ENCODE assay signal across 25 mouse cellular contexts in genomic region chr9:28013192-28013591, GRCm38 (mm10).
"Had no signal": no experiment of that assay in that cellular context is flagged by ENCODE, and none has a peak within 500 bp of the region (broad histone marks: within the 10 kb centered on the region; RNA-seq: fewer than 3 reads in every experiment).

No protein-coding gene starts in this region.

- H3K9ac ChIP-seq: heart, embryonic 12.5 days; hindbrain, embryonic 12.5 days; hindbrain, embryonic 14.5 days; intestine, embryonic 15.5 days; limb, embryonic 13.5 days; limb, embryonic 15.5 days; liver, embryonic 12.5 days; liver, embryonic 14.5 days had no signal

- H3K9me3 ChIP-seq: heart, embryonic 10.5 days; heart, embryonic 12.5 days; hindbrain, embryonic 10.5 days; hindbrain, embryonic 12.5 days; intestine, embryonic 15.5 days; limb, embryonic 13.5 days; limb, embryonic 15.5 days; liver, embryonic 12.5 days had no signal

- H3K27me3 ChIP-seq: heart, embryonic 12.5 days; hindbrain, embryonic 12.5 days; intestine, embryonic 15.5 days; limb, embryonic 15.5 days; liver, embryonic 12.5 days had no signal

- ATAC-seq: hindbrain, embryonic 16.5 days; inflammation-experienced regulatory T-cells, adult 6 months; intestine, embryonic 15.5 days; intestine, postnatal 0 days; liver, embryonic 12.5 days had no signal

- DNase-seq: gastrocnemius, adult 2 months; gastrocnemius, postnatal 10 days; gastrocnemius, postnatal 25 days; heart, adult 2 months; heart, postnatal 10 days; heart, postnatal 4 days; kidney, adult 18-20 months; kidney, adult 8-10 months; kidney, postnatal 10 days; kidney, postnatal 25 days; kidney, postnatal 4 days; left cerebral cortex, postnatal 4 days had no signal

- H3K4me2 ChIP-seq: heart, embryonic 12.5 days; hindbrain, embryonic 12.5 days; hindbrain, embryonic 14.5 days; intestine, embryonic 15.5 days; limb, embryonic 13.5 days; limb, embryonic 15.5 days; liver, embryonic 12.5 days had no signal

- H3K36me3 ChIP-seq: heart, embryonic 10.5 days; heart, embryonic 12.5 days; hindbrain, embryonic 10.5 days; hindbrain, embryonic 12.5 days; intestine, embryonic 15.5 days; limb, embryonic 13.5 days; limb, embryonic 15.5 days; liver, embryonic 12.5 days had no signal

- H3K27ac ChIP-seq: gastrocnemius, adult 2 months; heart, adult 2 months; heart, embryonic 10.5 days; hindbrain, embryonic 10.5 days; hindbrain, embryonic 12.5 days; hindbrain, embryonic 14.5 days; intestine, embryonic 15.5 days; limb, embryonic 13.5 days; limb, embryonic 15.5 days; liver, embryonic 12.5 days; liver, embryonic 14.5 days had no signal

- H3K4me1 ChIP-seq: heart, embryonic 10.5 days; heart, embryonic 12.5 days; hindbrain, embryonic 10.5 days; hindbrain, embryonic 12.5 days; intestine, embryonic 15.5 days; limb, embryonic 15.5 days; liver, embryonic 12.5 days had no signal

- H3K4me3 ChIP-seq: gastrocnemius, adult 2 months; heart, adult 2 months; heart, embryonic 10.5 days; heart, embryonic 12.5 days; hindbrain, embryonic 10.5 days; hindbrain, embryonic 12.5 days; intestine, embryonic 15.5 days; limb, embryonic 13.5 days; limb, embryonic 15.5 days; liver, embryonic 12.5 days had no signal
